Mouse (Mus musculus) monocyte, adult 5-6 weeks (primary cell): Measurements from ENCODE around the gene Elmod3. TPM values are rescaled to one million over a fixed set of nuclear protein-coding genes. Genes with fewer than 3 reads are reported as not detected.

Experiments used
- ATAC-seq: fragments of 153-309, 156-312 bp; replicated peaks from 2 replicates; pipeline ENCODE4 v1.8.0; 2017; ENCODE audit warnings: mild to moderate bottlenecking; ENCODE audit not compliant: low TSS enrichment, insufficient number of reproducible peaks, severe bottlenecking, poor library complexity, low FRiP score
- total RNA-seq: library from RNA; stranded (forward); fragments of 200-1000, 200-491, 200-594 nt; gene quantifications from 3 replicates; pipeline ENCODE4 v1.2.3, GENCODE M21; 2017

Gene Elmod3
- total RNA-seq, 1 experiment from 2014 or later = 8.0 TPM

DNA sequence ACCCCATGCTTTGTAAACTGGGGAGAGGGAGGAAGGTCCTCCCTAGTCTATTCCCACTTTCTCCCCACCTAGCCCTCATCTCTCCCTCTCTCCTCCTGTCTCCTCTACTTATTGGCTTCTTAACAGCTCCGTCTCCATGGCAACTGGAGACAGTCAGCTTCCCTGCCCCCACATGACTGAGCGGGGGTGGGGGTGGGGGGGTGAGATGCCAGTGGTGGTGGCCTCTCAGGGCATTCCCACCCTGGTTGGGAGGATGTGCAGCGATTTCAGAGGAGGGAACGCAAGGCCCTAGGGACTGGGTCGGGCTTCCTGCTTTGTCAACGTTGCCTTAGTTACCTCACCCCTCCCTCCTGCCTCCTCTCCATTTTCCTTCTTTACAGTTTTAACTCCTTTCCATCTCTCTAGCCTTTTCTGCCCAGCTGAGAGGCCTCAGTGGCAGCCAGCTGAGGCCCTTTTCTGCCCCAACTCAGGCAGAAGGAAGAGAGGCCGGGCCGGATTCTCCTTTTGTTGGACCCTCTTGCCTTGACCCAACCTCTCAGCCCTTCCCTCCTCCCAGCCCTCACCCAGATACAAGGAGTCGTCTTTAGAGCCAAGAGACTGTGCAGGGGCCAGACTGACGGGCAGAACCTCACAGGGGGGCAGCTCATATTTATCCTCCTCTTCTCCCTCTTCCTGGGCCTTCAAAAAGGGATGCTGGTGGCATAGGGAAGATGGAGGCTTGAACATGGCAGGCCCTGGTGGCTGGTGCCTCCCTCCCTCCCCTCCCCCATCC, 78.1 kb downstream of the Elmod3 start:
- ATAC-seq = no peak

- no peak for ATAC-seq
Observed at GRCm38 (mm10) chr6:72519303-72519702, 78.9 kb downstream of the Elmod3 start.

GRCm38 (mm10) chr6:72518842-72519241, 79.4 kb downstream of the Elmod3 start:
- ATAC-seq = no peak

Other genes starting within 250 kb of the Elmod3 start
- 1.4 to 2.3 TPM in 2 of 3 replicates, not detected in the other for gene Tmem150a, start 243.0 kb downstream of the Elmod3 start, total RNA-seq
- 51.8 to 77.7 TPM (median 56.1 TPM) in 3 replicates for gene Rnf181, start 231.5 kb downstream of the Elmod3 start, total RNA-seq
- gene Vamp5, start 217.9 kb downstream of the Elmod3 start, total RNA-seq = 6.6 to 20.9 TPM (median 13.2 TPM) in 3 replicates
- 202 to 246 TPM (median 207 TPM) in 3 replicates for gene Vamp8, start 207.7 kb downstream of the Elmod3 start, total RNA-seq
- gene Ggcx, start 184.1 kb downstream of the Elmod3 start, total RNA-seq = 10.1 to 13.9 TPM (median 11.1 TPM) in 3 replicates
- gene Mat2a, start 158.9 kb downstream of the Elmod3 start, total RNA-seq = 122 to 186 TPM (median 164 TPM) in 3 replicates
- gene Sh2d6, start 76.7 kb downstream of the Elmod3 start, total RNA-seq = 0.75 TPM in 1 of 3 replicates, not detected in the others
- 54.4 to 71.6 TPM (median 54.8 TPM) in 3 replicates for gene Capg, start 54.0 kb downstream of the Elmod3 start, total RNA-seq
- gene Retsat, start 62 bp upstream of the Elmod3 start, total RNA-seq = 2.9 to 10.9 TPM (median 6.6 TPM) in 3 replicates
- 123 to 195 TPM (median 136 TPM) in 3 replicates for gene Tgoln1, start 18.6 kb upstream of the Elmod3 start, total RNA-seq
- gene Tcf7l1, start 190.8 kb upstream of the Elmod3 start, total RNA-seq = not detected in 3 replicates